Mouse (Mus musculus): ENCODE data around the gene Nbdy. TPM values are rescaled to one million over a fixed set of nuclear protein-coding genes. Genes with fewer than 3 reads are reported as not detected.

Nbdy gene
- total and polyA plus RNA-seq, 3 experiments: 35.4 to 75.7 TPM; not detected in 1

DNA sequence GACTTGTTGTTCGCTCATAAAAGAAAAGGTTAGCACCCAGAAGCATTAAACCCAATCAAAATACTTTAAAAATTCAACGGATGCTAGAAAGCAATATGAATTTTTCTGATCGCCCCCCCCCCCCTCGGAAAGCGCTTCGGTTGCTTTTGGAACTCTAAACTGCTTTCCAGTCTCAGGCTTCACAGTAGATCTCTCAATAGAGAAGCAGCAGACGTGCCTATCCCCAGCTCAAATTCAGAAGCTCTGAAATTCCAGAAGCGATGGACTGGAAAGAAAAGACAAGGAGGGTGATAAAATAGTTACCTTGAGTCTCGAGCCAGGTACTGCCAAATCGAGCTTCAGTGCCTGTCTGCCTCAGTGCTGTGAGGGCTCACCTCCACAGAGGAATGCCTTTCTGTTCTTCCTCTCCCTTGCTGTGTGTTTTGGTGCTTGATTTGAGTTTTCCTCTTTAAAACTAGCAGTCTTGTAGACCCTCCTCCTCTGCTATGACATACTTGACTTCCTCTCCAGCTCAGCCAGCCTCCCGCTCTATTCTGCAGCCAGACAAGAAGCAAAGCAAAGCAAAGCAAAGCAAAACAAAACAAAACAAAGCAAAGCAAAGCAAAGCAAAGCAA is 27.5 kb upstream of the Nbdy start, which contains the start of gene Kctd12b:
Kctd12b (minus strand) TSS at position 610 of the 614 bp plus-strand sequence.
- Histone ChIP-seq H3K36me3 (ENCODE audit: control insufficient read depth in 1 of 2, insufficient read depth in 2 of 2, low read length in 2 of 2) (no peaks in the 10 kb centered on the region), H3K9me3 (replicated peaks; ENCODE audit: insufficient read depth, low read length) (no peaks in the 10 kb centered on the region), H3K4me1 (ENCODE audit: control insufficient read depth in 1 of 2, insufficient read depth in 2 of 2, low read length in 2 of 2) (no peaks in the 10 kb centered on the region), H3K27me3 (ENCODE audit: control insufficient read depth in 1 of 2, insufficient read depth in 2 of 2, low read length in 2 of 2) (no peaks in the 10 kb centered on the region; a peak in 1 of 4 replicates), H3K4me3 (ENCODE audit: control insufficient read depth in 1 of 2, insufficient read depth in 1 of 2, low read depth in 2 of 2, low read length in 2 of 2) (peak within 1 kb of the TSS; percentile 34 to 41), H3K79me2 (ENCODE audit: control insufficient read depth, insufficient read depth, low read length, poor library complexity) (no peaks in the 10 kb centered on the region), H3K27ac (ENCODE audit: control insufficient read depth, low read depth, low read length) (no peak within 1 kb of the TSS), H3K9ac (ENCODE audit: control insufficient read depth, low read depth, low read length, poor library complexity, severe bottlenecking) (no peak within 1 kb of the TSS)
- TF ChIP-seq ZMIZ1 (IDR thresholded peaks at IDR 0.05; ENCODE audit: low read depth, low read length) (no peak), BHLHE40 (IDR thresholded peaks at IDR 0.05; ENCODE audit: borderline replicate concordance, low read depth, low read length) (no peak), ZKSCAN1 (IDR thresholded peaks at IDR 0.05; ENCODE audit: low read depth, low read length) (no peak), MXI1 (IDR thresholded peaks at IDR 0.05; ENCODE audit: low read depth, low read length) (no peak), GATA1 (IDR thresholded peaks at IDR 0.05; ENCODE audit: low read depth, low read length) (no peak), POLR2A (IDR thresholded peaks at IDR 0.05; ENCODE audit: control insufficient read depth in 1 of 2, insufficient read depth in 1 of 2, low read depth in 1 of 2, low read length in 2 of 2, poor library complexity in 1 of 2) (no peak), MAZ (IDR thresholded peaks at IDR 0.05; ENCODE audit: low read depth, low read length) (no peak), CHD1 (IDR thresholded peaks at IDR 0.05; ENCODE audit: low read depth, low read length) (no peak), ETS1 (IDR thresholded peaks at IDR 0.05; ENCODE audit: low read depth, low read length) (no peak), TCF12 (IDR thresholded peaks at IDR 0.05; ENCODE audit: low read depth, low read length) (no peak), MAFK (IDR thresholded peaks at IDR 0.05; ENCODE audit: borderline replicate concordance, low read depth, low read length) (no peak), MAX (IDR thresholded peaks at IDR 0.05; ENCODE audit: low read length) (no peak), HCFC1 (IDR thresholded peaks at IDR 0.05; ENCODE audit: low read depth, low read length) (no peak), USF2 (IDR thresholded peaks at IDR 0.05; ENCODE audit: borderline replicate concordance in 1 of 2, insufficient read depth in 1 of 2, low read depth in 1 of 2, low read length in 2 of 2) (no peak), RCOR1 (IDR thresholded peaks at IDR 0.05; ENCODE audit: low read depth, low read length) (no peak), POLR2AphosphoS2 (IDR thresholded peaks at IDR 0.05; ENCODE audit: low read length) (no peak), JUND (IDR thresholded peaks at IDR 0.05; ENCODE audit: low read depth, low read length) (no peak), MYB (IDR thresholded peaks at IDR 0.05; ENCODE audit: low read depth, low read length) (no peak), E2F4 (IDR thresholded peaks at IDR 0.05; ENCODE audit: borderline replicate concordance, low read depth, low read length) (no peak), ZNF384 (IDR thresholded peaks at IDR 0.05; ENCODE audit: low read depth, low read length) (no peak)
- DNase-seq (ENCODE audit: low read depth, low spot score): peak; percentile 14

- H3K27ac ChIP-seq (ENCODE audit: control insufficient read depth, low read depth, low read length): no peak overlapping the region
- H3K4me3 ChIP-seq (ENCODE audit: control insufficient read depth in 1 of 2, insufficient read depth in 1 of 2, low read depth in 2 of 2, low read length in 2 of 2): no peak overlapping the region
- no peaks in the 10 kb centered on the region for H3K9me3 ChIP-seq (replicated peaks; ENCODE audit: insufficient read depth, low read length)
- TF ChIP-seq NELFE (IDR thresholded peaks at IDR 0.05; ENCODE audit: low read depth, low read length) (no peak), ETS1 (IDR thresholded peaks at IDR 0.05; ENCODE audit: low read depth, low read length) (no peak), MAX (IDR thresholded peaks at IDR 0.05; ENCODE audit: low read length) (no peak), EP300 (IDR thresholded peaks at IDR 0.05; ENCODE audit: low read depth in 1 of 2, low read length in 2 of 2) (no peak), UBTF (IDR thresholded peaks at IDR 0.05; ENCODE audit: borderline replicate concordance, insufficient read depth, low read depth, low read length) (no peak), POLR2AphosphoS5 (IDR thresholded peaks at IDR 0.05; ENCODE audit: borderline replicate concordance, low read depth, low read length) (no peak), CTCF (IDR thresholded peaks at IDR 0.05 in 2 of 3, conservative IDR thresholded peaks at IDR 0.05 in 1 of 3; ENCODE audit: control insufficient read depth in 1 of 3, insufficient read depth in 1 of 3, low read depth in 2 of 3, low read length in 3 of 3, poor library complexity in 1 of 3, severe bottlenecking in 1 of 3) (no peak), GABPA (IDR thresholded peaks at IDR 0.05; ENCODE audit: low read depth, low read length) (no peak), MAFK (IDR thresholded peaks at IDR 0.05; ENCODE audit: borderline replicate concordance, low read depth, low read length) (no peak), TCF12 (IDR thresholded peaks at IDR 0.05; ENCODE audit: low read depth, low read length) (no peak), ZMIZ1 (IDR thresholded peaks at IDR 0.05; ENCODE audit: low read depth, low read length) (no peak), MYB (IDR thresholded peaks at IDR 0.05; ENCODE audit: low read depth, low read length) (no peak), CHD1 (IDR thresholded peaks at IDR 0.05; ENCODE audit: low read depth, low read length) (no peak)
- H3K27me3 ChIP-seq (ENCODE audit: control insufficient read depth in 1 of 2, insufficient read depth in 2 of 2, low read length in 2 of 2): no peaks in the 10 kb centered on the region; a peak in 1 of 4 replicates
- H3K4me1 ChIP-seq (ENCODE audit: control insufficient read depth in 1 of 2, insufficient read depth in 2 of 2, low read length in 2 of 2): no peaks in the 10 kb centered on the region
- H3K79me2 ChIP-seq (ENCODE audit: control insufficient read depth, insufficient read depth, low read length, poor library complexity): no peaks in the 10 kb centered on the region
- H3K9ac ChIP-seq (ENCODE audit: control insufficient read depth, low read depth, low read length, poor library complexity, severe bottlenecking): no peak overlapping the region
- no peak for DNase-seq (ENCODE audit: low read depth, low spot score)
- no peaks in the 10 kb centered on the region for H3K36me3 ChIP-seq (ENCODE audit: control insufficient read depth in 1 of 2, insufficient read depth in 2 of 2, low read length in 2 of 2)
Observed at GRCm38 (mm10) chrX:153700463-153700862, 22.9 kb upstream of the Nbdy start.

All from MEL (cell line).